Mouse (Mus musculus): ENCODE data around the gene Plk2. TPM values are rescaled to one million over a fixed set of nuclear protein-coding genes. Genes with fewer than 3 reads are reported as not detected.
A peak's percentile ranks its signal among the peaks of the same experiment; 100 is the strongest.

The Plk2 gene
- polyA plus RNA-seq, 1 experiment from 2014 or later, result 11.9 TPM

DNA sequence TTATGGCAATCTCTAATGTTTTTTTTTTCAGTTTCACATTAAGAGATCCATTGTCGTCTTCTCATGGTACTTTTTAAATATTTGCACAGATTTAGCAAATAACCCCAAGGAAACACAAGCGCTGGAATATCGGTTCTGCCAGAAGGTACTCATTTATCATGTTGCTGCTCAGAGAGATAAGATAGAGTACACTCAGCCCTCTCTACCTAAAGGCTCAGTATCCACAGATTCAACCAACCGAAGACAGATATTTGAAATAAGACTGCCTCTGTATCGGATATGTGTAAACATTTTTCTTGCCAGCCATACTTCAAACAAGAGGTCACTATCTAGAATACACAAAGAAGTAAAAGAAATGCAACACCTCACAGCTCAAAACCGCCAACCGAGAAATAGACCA is 27.6 kb downstream of the Plk2 start:
- H3K9ac ChIP-seq (ENCODE audit: low read depth, low read length), result no peak overlapping the region
- no peaks in the 10 kb centered on the region for H3K4me1 ChIP-seq (ENCODE audit: control insufficient read depth, low read depth, low read length)
- no peak overlapping the region for H3K4me2 ChIP-seq (ENCODE audit: low read depth, low read length)
- H3K36me3 ChIP-seq (ENCODE audit: control insufficient read depth, insufficient read depth), result no peaks in the 10 kb centered on the region
- no peak for ATAC-seq (ENCODE audit: low read depth)
- H3K27me3 ChIP-seq (ENCODE audit: control insufficient read depth, insufficient read depth, low read depth, low read length), result no peaks in the 10 kb centered on the region
- no peak overlapping the region for H3K27ac ChIP-seq (ENCODE audit: low read length)
- 59% methylated on average over 7 of the region's 7 CpGs for WGBS (ENCODE audit: insufficient replicate concordance)
- H3K9me3 ChIP-seq (replicated peaks; ENCODE audit: control insufficient read depth, low read length), result no peaks in the 10 kb centered on the region
- H3K4me3 ChIP-seq (ENCODE audit: low read depth, low read length), result no peak overlapping the region

DNA sequence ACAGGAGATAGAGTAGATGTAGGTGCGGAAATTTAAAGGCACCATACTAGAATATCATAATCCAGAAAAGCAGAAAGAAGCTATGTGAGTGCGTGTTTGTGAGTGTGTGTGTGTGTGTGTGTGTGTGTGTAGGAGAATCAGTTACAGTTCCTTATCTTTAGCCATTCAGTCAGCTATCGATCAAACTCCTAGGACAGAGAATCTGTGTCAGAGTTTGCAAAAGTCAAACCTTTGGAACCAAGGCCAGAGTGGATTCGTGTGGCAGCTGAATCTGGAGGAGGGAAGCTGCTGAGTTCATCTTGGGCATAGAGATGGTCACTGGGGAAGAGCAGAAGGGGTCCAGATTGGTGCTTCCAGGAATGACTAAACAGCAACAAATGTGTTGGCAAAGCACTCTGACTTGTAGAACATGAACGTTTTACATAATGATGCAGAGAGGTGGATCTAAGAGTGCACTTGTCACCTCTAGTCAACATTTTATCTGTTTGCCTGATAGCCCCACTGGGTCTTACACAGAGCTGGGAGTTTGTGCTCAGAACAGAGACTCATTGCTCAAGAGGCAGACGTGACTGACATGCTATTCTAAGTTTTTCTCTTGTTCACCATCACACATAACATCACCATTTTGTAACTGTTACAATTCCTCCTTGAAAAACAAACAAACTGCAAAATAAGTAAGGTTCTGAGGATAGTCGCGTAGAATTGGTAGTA is 30.8 kb downstream of the Plk2 start:
- Histone ChIP-seq H3K4me3 (ENCODE audit: low read depth, low read length) (no peak overlapping the region), H3K4me1 (ENCODE audit: control insufficient read depth, low read depth, low read length) (no peaks in the 10 kb centered on the region), H3K27me3 (ENCODE audit: control insufficient read depth, insufficient read depth, low read depth, low read length) (no peaks in the 10 kb centered on the region), H3K9me3 (replicated peaks; ENCODE audit: control insufficient read depth, low read length) (no peaks in the 10 kb centered on the region), H3K9ac (ENCODE audit: low read depth, low read length) (no peak overlapping the region), H3K4me2 (ENCODE audit: low read depth, low read length) (no peak overlapping the region), H3K27ac (ENCODE audit: low read length) (peak overlapping the region; percentile 21; the same call in 1 of the 2 replicates), H3K36me3 (ENCODE audit: control insufficient read depth, insufficient read depth) (no peaks in the 10 kb centered on the region)
- peak; percentile 88 for ATAC-seq (ENCODE audit: low read depth)
- 53% methylated on average over 8 of the region's 8 CpGs for WGBS (ENCODE audit: insufficient replicate concordance)

DNA sequence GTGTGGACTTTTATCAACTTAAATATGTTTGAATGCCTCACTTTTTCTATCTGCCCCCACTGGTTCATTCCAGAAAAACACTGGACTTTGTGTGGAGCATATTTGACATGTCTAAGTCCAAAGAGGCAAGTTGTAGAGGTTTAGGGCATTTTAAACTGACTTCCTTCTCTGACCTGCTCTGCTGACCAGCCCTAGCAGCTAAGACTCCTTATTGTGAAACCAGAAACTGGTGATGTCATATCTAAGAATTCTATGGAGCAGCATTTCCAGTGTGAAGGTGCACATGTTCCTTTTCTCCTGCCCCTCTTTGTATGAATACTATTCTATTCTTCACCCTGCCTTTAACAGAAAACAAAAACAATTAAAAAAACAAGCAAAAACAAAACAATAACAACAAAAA is 36.5 kb downstream of the Plk2 start:
- no peak for ATAC-seq (ENCODE audit: low read depth)
- no peaks in the 10 kb centered on the region for H3K36me3 ChIP-seq (ENCODE audit: control insufficient read depth, insufficient read depth)
- H3K27me3 ChIP-seq (ENCODE audit: control insufficient read depth, insufficient read depth, low read depth, low read length), result no peaks in the 10 kb centered on the region
- no peak overlapping the region for H3K4me3 ChIP-seq (ENCODE audit: low read depth, low read length)
- H3K4me2 ChIP-seq (ENCODE audit: low read depth, low read length), result no peak overlapping the region
- no peak overlapping the region for H3K9ac ChIP-seq (ENCODE audit: low read depth, low read length)
- H3K4me1 ChIP-seq (ENCODE audit: control insufficient read depth, low read depth, low read length), result peaks cover 3% of the 10 kb centered on the region
- no peaks in the 10 kb centered on the region for H3K9me3 ChIP-seq (replicated peaks; ENCODE audit: control insufficient read depth, low read length)
- no peak overlapping the region for H3K27ac ChIP-seq (ENCODE audit: low read length)

DNA sequence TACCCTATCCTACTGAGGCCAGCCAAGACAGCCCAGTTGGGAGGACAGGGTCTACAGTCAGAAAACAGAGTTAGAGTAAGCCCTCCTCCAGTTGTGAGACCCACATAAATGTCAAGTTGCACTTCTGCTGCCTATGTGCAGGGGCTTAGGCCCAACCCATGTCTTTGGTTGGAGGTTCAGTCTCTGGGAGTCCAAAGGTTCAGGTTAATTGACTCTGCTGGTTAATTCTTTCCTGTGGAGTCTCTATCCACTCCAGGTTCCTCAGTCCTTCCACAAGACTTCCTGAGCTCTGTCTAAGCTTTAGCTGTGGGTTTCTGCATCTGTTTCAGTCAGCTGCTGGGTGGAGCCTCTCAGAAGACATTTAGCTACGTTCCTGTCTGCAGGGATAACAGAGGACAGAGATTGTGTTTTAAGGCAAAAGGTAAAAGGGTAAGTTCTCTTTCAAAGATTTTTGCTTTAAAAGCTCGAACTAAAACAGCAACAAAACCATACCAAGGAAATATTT is 37.3 kb downstream of the Plk2 start:
- H3K27me3 ChIP-seq (ENCODE audit: control insufficient read depth, insufficient read depth, low read depth, low read length), result no peaks in the 10 kb centered on the region
- H3K36me3 ChIP-seq (ENCODE audit: control insufficient read depth, insufficient read depth), result no peaks in the 10 kb centered on the region
- H3K27ac ChIP-seq (ENCODE audit: low read length), result no peak overlapping the region
- H3K4me2 ChIP-seq (ENCODE audit: low read depth, low read length), result no peak overlapping the region
- no peak overlapping the region for H3K4me3 ChIP-seq (ENCODE audit: low read depth, low read length)
- ATAC-seq (ENCODE audit: low read depth), result no peak
- H3K9me3 ChIP-seq (replicated peaks; ENCODE audit: control insufficient read depth, low read length), result no peaks in the 10 kb centered on the region
- WGBS (ENCODE audit: insufficient replicate concordance), result 26% methylated on average over 2 of the region's 2 CpGs
- H3K4me1 ChIP-seq (ENCODE audit: control insufficient read depth, low read depth, low read length), result peaks cover 3% of the 10 kb centered on the region
- H3K9ac ChIP-seq (ENCODE audit: low read depth, low read length), result no peak overlapping the region

DNA sequence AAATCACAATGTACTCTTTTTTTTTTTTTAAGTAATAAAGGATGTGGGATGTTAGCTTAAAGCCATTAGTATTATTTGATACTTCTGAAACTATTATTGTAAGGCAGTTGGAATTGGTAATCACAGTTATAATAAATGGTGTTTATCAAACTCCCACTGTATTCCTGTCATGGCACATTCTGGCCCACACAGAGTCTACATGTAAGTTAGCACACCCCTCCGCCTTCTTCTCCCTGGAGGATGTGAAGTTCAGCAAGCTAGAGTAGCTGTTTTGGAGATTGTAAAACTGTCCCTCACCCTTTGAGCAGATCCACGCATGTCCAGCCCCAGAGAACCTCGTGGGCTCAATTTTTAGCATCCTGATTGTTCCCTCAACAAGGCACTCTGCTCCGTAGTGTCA is 37.8 kb downstream of the Plk2 start:
- 52% methylated on average over 4 of the region's 4 CpGs for WGBS (ENCODE audit: insufficient replicate concordance)
- ATAC-seq (ENCODE audit: low read depth), result no peak
- Histone ChIP-seq H3K27me3 (ENCODE audit: control insufficient read depth, insufficient read depth, low read depth, low read length) (no peaks in the 10 kb centered on the region), H3K9me3 (replicated peaks; ENCODE audit: control insufficient read depth, low read length) (no peaks in the 10 kb centered on the region), H3K4me1 (ENCODE audit: control insufficient read depth, low read depth, low read length) (peaks cover 3% of the 10 kb centered on the region), H3K36me3 (ENCODE audit: control insufficient read depth, insufficient read depth) (no peaks in the 10 kb centered on the region), H3K27ac (ENCODE audit: low read length) (no peak overlapping the region), H3K4me3 (ENCODE audit: low read depth, low read length) (no peak overlapping the region), H3K4me2 (ENCODE audit: low read depth, low read length) (no peak overlapping the region), H3K9ac (ENCODE audit: low read depth, low read length) (no peak overlapping the region)

DNA sequence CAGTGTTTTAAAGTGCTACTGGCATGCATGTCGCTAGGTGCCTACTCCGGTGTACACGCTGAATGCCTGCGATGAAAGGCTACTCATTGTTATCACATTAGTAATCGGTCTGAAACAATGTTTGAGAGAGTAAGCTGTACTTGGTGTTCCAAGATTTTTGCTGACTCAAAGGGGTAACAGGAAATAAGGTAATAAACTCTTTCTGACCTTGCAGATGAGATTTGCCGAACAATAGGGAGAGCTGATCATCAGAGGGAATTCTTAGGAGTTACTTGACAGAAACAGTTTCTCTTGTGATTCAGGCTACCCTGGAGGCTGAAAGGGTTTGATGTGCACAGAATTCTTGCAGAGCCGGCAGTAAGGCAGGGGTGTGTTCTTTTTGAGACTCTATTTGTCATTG is 41.8 kb downstream of the Plk2 start:
- H3K4me2 ChIP-seq (ENCODE audit: low read depth, low read length), result no peak overlapping the region
- H3K36me3 ChIP-seq (ENCODE audit: control insufficient read depth, insufficient read depth), result no peaks in the 10 kb centered on the region
- no peaks in the 10 kb centered on the region for H3K9me3 ChIP-seq (replicated peaks; ENCODE audit: control insufficient read depth, low read length)
- ATAC-seq (ENCODE audit: low read depth), result no peak
- H3K4me1 ChIP-seq (ENCODE audit: control insufficient read depth, low read depth, low read length), result peaks cover 3% of the 10 kb centered on the region
- H3K27ac ChIP-seq (ENCODE audit: low read length), result no peak overlapping the region
- H3K4me3 ChIP-seq (ENCODE audit: low read depth, low read length), result no peak overlapping the region
- no peaks in the 10 kb centered on the region for H3K27me3 ChIP-seq (ENCODE audit: control insufficient read depth, insufficient read depth, low read depth, low read length)
- WGBS (ENCODE audit: insufficient replicate concordance), result 65% methylated on average over 7 of the region's 7 CpGs
- H3K9ac ChIP-seq (ENCODE audit: low read depth, low read length), result no peak overlapping the region

DNA sequence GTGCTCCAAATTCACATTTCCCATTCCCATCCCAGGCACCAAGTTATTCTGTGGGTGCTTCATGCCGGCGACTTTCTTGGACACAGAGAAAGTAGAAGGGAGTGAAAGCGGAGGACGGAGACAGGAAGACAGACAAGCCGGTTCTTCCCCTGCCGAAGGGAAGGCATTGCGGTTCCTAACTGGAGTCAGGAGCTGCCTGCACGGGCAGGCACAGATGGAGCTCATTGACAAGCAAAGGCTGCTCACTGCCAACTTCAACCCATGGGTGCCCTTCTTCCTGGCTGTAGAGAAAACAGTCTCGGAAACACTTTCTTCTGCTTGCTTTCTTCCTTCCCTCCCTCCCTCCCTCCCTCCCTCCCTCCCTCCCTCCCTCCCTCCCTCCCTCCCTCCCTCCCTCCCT is 43.8 kb downstream of the Plk2 start:
- H3K4me2 ChIP-seq (ENCODE audit: low read depth, low read length), result no peak overlapping the region
- WGBS (ENCODE audit: insufficient replicate concordance), result 65% methylated on average over 9 of the region's 9 CpGs

DNA sequence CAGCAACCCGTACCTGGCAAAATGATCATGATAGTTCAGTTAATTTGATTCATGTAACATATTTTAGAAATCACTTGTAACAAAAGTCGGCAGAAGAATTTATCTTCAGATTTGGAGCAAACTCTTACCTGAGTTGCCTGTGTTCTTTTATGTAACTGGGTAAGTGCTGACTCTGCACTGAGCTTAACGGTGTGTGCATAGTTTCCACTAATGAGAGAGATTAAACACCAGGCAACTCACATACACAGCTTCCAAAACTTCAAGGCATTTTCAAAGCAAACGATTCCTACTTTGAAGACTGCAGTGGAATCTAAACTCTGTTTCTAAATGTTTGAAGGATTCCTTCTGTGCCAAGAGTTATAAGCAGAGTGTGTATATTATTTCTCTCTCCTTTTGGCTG is 49.5 kb downstream of the Plk2 start:
- WGBS (ENCODE audit: insufficient replicate concordance), result 61% methylated on average over 4 of the region's 4 CpGs
- H3K27me3 ChIP-seq (ENCODE audit: control insufficient read depth, insufficient read depth, low read depth, low read length), result no peaks in the 10 kb centered on the region
- no peak for ATAC-seq (ENCODE audit: low read depth)
- H3K9me3 ChIP-seq (replicated peaks; ENCODE audit: control insufficient read depth, low read length), result no peaks in the 10 kb centered on the region
- H3K4me1 ChIP-seq (ENCODE audit: control insufficient read depth, low read depth, low read length), result no peaks in the 10 kb centered on the region
- H3K4me3 ChIP-seq (ENCODE audit: low read depth, low read length), result no peak overlapping the region
- no peak overlapping the region for H3K27ac ChIP-seq (ENCODE audit: low read length)
- H3K36me3 ChIP-seq (ENCODE audit: control insufficient read depth, insufficient read depth), result no peaks in the 10 kb centered on the region
- H3K4me2 ChIP-seq (ENCODE audit: low read depth, low read length), result no peak overlapping the region
- H3K9ac ChIP-seq (ENCODE audit: low read depth, low read length), result no peak overlapping the region

More for the DNA sequence above, 43.8 kb downstream of the Plk2 start:
- Histone ChIP-seq H3K4me3 (ENCODE audit: low read depth, low read length) (no peak overlapping the region), H3K9me3 (replicated peaks; ENCODE audit: control insufficient read depth, low read length) (no peaks in the 10 kb centered on the region), H3K27ac (ENCODE audit: low read length) (no peak overlapping the region), H3K4me1 (ENCODE audit: control insufficient read depth, low read depth, low read length) (no peaks in the 10 kb centered on the region), H3K36me3 (ENCODE audit: control insufficient read depth, insufficient read depth) (no peaks in the 10 kb centered on the region), H3K9ac (ENCODE audit: low read depth, low read length) (no peak overlapping the region), H3K27me3 (ENCODE audit: control insufficient read depth, insufficient read depth, low read depth, low read length) (no peaks in the 10 kb centered on the region)
- ATAC-seq (ENCODE audit: low read depth), result no peak

DNA sequence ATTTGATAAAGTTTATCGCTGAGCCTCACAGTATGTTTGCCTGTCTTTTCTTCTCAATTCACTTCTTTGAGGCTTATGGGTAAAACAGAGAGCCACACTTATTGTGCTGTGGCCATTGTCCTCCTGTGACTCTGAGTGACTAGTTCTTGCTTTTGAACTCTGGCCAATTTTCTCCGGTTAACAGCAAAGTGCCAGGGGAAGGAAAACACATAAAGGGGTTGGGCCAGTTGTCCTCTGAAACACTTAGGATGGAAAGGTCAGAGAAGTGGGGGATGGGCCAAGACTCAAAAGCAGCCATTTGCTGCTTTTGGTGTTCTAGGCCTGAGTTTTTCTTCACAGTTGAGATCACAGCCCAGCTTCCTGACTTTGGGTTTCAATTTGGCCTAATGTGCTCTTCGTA is 50.0 kb downstream of the Plk2 start:
- Histone ChIP-seq H3K4me2 (ENCODE audit: low read depth, low read length) (no peak overlapping the region), H3K36me3 (ENCODE audit: control insufficient read depth, insufficient read depth) (no peaks in the 10 kb centered on the region), H3K4me1 (ENCODE audit: control insufficient read depth, low read depth, low read length) (no peaks in the 10 kb centered on the region), H3K9me3 (replicated peaks; ENCODE audit: control insufficient read depth, low read length) (no peaks in the 10 kb centered on the region), H3K9ac (ENCODE audit: low read depth, low read length) (no peak overlapping the region), H3K27me3 (ENCODE audit: control insufficient read depth, insufficient read depth, low read depth, low read length) (no peaks in the 10 kb centered on the region), H3K4me3 (ENCODE audit: low read depth, low read length) (no peak overlapping the region), H3K27ac (ENCODE audit: low read length) (no peak overlapping the region)
- WGBS (ENCODE audit: insufficient replicate concordance), result 52% methylated on average over 3 of the region's 3 CpGs
- no peak for ATAC-seq (ENCODE audit: low read depth)

All from liver, embryonic 16.5 days (tissue).